Mouse (Mus musculus): ENCODE measurements at regions not wholly inside any gene's neighbourhood (a gene's known extent, or its start where the extent isn't known, plus 50 kb on each side); places are given as distances from the start of the nearest gene placed in this dataset.
A peak's percentile ranks its signal among the peaks of the same experiment; 100 is the strongest.

DNA sequence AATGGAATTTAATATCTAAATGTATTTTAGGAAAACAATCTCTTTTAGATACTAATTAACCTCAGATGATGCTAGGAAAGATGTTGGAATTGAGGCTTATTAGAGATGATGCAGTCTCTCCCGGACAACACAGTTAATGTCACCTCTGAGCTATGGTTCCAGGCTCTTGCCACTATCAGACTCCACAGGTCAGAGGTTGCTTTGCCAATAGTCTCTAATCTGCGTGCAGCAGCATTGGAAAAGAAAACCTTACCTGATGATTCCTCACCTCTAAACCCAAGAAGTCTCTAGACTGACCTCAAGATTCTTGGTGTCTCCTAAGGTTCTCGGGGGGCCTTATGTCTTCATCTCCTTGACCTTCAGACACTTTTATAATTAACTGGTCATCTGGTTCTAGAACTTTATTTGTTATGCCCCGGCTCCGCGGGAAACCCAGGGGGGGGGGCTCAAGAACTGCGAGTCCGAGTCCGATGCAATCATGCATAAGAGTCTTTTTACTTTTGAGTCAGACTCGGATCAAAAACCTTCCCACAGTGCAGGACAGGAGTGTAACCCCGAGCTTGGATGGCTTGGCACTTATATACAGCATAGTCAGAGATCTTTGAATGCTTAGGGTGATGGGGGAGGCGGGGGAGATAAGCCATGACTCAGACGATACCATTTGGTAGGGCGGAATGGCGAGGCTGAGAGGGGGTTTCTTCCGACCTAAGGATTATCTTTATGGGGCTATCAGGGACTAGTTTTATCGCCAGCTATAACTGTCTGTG, 626.9 kb downstream of the Zfp706 start:
- no peak for DNase-seq

DNA sequence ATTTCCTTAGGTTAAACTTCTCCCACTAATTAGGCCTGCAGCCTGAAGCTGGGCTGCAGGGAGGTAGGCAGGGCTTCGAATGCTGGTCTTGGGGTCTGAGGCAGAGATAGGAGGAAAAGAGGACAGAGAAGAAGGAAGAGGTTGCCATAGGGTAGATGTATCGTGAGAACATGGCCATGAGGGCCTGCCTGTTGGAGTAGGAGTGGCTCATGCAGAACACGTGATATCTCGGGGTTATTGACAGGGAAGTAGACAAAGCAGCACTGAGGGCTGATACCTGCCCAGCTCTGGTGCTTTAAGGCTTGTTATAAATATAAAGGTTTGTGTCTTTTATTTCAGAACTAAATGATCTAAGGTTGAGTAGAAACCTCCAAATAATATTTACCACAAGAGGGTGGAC, 628.9 kb downstream of the Zfp706 start:
- no peak for DNase-seq

DNA sequence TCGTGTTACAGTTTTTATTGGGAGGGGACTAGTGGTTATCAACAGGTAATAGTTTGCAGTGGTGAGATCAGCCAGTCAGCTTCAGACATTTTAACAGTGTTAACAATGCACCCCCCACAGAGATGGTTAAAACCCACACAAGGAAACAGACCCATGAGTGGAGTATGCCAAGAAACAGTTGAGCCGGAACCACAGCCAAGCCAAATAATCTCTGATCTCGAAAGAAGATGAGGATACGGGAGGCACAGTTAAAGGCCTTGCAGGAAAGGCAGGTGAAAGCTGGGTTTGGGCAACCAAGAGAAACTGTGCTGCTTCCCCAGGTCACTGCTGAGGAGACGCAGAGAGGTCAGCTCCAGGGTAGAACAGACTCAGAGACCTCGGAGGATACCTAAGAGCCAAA, 631.0 kb downstream of the Zfp706 start:
- DNase-seq: peak in 1 of 2 experiments; percentile 37

DNA sequence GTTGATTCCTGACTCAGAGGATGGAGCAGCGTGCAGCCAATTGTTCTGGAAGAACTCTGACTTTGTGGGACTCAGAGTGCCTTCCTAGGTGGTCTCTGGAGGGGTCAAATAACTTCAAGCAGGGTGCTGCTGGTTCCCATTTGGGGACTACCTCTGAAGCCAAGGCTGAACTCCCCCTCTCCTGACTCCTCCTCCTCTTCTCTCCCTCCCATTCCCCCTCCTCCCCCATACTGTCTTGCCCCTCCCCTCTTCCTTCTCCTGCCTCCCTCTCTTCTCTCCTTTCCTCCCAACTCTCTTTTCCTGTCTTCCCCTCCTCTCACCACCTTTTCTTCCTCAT, 632.1 kb downstream of the Zfp706 start:
- no peak for DNase-seq

DNA sequence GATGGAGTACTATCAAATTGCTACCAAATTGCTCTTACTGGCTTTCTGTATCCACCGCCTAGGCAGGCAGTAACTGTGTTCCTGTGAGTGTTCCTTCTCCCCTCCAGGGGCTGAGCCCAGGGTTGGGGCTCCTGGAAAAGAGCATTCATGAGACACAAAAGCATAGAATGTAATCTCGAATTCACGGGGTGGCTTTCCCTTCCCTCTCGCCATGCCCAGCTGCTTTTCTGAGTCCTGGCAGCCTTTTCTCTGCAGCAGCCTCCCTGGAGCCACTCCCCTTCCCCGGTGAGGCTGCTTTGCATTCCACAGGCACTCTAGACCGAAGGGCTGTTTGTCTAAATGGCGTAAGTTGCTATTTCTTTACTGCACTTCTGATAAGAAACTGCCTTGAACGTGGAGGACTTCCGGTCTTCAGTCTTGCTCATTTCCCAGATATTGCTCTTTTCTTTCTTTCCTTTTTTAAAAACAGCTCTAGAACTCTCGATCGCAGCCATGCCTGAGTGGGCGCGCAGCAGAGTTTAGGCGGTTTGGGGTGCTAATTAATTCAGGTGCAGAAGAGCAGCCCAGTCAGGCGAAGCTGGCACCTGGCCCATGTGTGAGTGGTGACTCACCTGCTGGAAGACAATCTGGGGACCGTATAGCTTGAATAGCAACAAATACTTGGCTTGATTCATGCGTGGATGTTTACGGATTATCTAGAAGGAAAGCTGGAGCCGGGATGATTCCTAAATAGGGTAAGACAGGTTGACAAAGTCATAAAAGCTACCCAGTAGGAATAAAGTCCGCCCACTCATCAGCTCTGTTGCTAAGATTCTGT, 632.6 kb downstream of the Zfp706 start:
- peak; percentile 79 to 80 for DNase-seq

DNA sequence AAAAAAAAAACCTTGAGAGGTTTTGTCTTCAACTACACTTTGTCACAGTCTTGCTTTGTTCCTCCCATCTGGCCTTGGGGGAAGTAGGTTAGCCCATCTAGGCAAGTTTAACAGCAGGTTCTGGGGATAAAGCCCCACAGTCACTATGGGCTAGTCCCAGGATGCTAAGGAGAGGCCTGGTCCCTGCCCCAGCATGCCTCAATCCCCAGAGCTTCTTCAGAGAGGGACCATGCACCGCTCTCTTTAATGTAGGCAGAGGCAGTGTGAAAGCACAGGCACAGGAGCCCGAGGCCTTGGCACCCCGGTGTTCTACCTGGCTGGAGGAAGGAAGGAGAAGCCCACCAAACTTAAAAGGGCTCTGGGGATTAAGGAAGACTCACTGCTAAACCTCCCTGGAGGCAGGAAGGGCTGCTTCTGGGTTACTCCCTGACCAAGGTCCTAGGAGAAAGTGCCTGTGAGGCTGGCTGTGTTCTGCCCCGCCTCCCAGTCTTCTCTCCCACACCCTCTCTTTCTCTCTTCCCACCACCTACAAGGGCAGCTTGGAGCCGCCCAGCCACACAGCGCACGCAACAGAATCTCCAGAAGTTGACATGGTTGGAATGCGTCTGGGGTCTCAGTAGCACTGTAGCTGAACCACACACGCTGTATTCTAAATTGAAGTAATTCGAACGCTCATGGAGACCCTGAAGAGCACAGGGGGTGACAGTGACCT, 633.5 kb downstream of the Zfp706 start:
- peak in 1 of 2 experiments; percentile 8 for DNase-seq

DNA sequence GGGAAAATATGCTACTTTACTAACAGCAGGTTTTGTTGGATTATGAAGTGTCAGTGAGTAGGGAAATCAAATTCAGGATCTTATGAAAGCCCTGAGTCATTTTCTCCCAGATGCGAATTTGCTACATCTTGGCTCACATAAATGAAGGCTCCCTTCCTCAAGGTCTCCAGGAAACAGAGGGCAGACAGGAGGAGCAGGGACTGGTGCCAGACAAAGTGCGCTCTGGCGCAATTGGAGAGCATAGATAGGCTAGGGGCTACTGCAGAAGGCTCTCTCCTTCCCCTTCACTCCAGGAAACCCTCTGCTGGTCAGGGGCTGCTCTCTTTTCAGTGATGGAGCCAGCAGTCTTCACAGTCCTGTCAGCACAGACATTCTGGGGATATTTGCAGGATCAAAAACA, 634.1 kb downstream of the Zfp706 start:
- peak; percentile 30 to 43 for DNase-seq

DNA sequence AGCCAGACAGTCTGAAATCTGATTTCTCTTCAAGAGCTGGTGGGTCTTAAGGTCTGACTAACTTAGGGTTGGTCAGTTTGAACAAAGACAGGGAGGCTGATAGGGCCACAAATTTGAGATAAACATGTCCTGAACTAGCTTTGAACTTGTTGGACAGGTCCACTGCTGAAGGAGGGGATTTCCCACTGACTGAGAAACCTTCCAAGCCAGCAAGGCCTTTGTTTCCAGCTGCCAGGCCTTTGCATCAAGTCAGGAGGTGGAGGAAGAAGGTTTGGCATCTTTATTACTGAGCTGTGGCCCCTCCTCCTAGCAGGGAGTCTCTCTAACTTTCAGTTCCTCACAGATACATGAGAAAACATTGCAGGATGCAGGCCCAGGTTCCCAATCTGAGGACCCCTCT, 636.2 kb downstream of the Zfp706 start:
- DNase-seq: no peak

DNA sequence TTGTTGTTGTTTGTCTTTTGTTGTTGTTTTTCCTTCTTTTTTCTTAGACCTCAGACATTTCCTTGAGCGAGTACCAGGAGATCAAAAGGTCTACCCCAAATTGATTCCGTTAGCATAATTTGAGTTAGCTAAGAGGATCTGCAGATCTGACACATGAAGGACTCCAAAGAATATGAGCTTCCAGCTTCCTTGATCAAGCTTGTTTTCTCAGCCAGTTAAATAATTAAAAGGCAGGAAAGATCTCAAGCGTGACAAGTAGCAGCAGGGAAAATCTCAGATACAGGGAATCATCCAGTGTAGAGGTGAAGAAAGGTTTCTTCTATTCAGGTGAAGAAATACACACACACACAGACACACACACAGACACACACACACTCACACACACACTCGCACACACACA, 636.7 kb downstream of the Zfp706 start:
- no peak for DNase-seq

DNA sequence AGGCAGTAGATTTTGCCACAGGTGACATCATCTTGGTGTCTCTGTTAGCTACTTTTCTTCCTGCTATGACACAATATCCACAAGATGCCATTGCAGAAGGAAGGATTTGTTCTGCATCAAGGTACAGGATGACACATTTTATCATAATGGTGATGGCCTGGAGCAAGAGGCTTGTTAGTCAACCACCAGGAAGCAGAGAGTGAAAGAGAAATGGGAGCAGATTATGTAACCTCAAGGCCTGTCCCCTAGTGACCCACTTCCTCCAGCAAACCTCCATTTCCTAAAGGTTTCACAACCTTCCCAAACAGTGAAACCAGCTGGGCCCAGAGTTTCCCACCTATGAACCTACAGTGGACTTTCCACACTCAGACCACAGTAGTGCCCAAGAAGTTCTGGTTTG, 640.3 kb downstream of the Zfp706 start:
- no peak for DNase-seq

DNA sequence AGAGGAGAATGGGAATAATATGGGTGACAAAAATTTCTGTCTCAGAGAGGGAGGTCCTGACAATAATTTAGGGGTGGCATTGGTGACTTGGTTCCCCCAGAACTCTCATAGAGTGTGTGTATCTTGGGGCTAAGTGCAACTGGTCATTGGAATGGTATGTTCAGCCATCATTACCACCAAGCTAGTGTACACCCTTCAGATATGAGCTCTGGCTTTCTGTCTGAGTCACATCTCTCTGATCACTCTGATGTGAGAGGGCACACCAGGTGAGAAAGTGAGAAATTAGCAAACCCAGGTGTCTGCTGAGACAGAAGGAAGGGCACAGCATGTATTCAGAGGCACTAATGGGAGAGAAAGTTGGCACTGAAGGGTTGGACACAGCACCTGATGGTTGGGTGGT, 642.8 kb downstream of the Zfp706 start:
- no peak for DNase-seq

DNA sequence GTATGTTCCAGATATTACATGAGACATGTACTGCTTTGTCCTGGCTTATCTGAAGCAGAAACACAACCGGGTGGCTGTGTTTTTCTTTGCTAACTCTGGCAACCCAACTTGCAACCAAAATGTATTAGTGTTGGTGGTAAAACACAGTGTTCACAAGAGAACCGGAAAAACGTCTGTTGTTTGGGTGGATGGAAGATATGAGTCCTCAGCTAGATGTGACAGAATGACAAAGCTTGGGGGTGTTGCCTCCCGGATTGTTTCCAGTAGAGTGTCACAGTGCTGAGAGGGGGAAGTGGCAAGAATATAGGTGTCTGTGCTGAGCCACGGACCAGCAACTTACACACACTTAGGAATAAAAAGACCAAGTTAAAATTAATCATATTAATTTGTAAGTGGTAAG, 643.5 kb downstream of the Zfp706 start:
- no peak for DNase-seq

DNA sequence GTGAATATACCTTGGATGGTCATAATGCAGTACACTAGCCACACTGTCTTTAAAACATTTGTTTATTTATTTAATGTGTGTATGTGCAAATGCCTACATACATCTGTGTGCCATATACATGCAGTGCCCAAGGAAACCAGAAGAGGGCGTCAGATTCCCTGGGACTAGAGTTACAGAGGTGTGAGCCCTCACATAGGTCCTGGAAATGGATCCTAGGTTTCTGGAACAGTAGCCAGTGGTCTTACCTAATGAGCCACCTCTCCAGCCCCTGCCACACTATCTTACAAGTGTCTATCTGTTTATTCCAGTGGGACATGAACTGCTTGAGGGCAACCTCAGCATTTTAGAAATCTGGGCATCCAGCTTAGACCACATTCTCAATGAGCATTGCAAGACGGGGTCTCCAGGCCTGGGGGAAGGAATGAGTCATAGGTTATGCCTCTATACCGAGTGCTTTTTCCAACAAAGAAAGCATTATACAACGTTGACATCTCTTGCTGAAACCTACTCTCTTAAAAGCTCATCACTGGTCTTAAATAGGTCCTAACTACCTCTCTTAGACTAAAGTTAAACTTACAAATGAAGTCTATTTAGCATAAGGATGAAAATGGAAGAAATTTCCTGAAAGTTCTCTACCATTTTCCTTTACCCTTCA, 644.5 kb downstream of the Zfp706 start:
- no peak for DNase-seq

DNA sequence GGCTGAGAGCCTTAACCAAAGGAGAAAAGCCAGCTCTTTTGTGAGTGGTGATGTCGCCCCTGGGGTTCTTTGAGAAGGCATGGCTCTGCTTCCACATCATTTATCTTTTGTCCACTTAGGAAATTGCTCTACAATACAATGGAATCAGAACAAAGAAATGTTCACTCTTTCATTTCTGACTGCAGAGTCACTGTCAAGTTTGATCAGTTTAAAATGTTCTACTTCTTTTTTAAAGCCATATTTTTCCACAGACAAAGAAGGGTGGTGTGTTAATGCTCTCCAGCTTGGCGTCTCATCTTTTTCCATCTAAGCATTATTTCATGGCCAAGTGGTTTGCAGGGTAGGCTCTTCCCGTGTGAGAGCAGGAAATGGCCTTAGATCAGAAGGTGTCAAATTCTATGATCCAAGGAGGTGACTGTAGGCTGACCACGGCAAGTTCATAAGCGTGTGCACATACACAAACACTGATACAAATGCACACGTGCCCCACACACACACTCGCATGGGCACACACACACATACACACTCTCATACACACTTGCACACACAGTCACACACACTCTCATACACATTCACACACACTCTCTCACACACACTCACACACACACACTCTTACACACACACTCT, 645.9 kb downstream of the Zfp706 start:
- no peak for DNase-seq

DNA sequence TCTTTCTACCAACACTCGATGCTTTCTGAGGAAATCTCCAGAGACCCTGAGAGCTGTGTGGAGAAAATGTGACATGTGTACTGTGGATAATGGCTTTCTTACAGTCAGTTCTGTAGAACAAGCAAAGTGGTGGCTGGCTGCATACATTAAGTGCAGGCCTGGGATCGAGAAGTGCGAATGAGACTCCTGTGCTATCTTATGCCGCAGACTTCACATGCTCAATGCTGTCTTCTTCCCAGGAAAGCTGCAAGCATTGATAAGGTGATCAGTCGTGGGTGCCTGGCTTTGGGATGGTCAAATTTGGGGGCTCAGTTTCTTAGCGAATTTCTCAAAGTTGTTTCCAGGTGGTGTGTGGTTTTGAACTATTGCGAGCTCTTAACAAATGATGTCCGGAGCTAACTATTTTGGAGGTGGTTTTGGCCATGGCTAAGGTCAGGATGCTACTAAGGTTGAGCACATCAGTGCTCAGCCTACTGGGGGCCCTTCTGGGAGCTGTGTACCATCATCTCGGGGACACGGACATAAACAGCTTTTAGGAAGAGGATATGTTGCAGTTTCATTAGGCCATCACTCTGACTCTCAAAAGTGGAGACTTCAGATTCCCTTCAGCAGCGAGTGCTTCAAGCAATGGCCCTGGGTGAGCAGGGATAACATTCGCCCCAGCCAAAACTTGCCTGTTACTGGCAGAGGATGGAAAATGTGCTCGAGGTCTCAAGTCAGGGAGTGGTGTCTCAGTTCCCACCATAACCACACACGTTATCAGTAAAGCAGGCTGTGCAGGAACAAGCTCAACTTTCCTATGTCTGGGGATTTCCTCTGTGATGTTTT, 646.7 kb downstream of the Zfp706 start:
- DNase-seq: no peak

DNA sequence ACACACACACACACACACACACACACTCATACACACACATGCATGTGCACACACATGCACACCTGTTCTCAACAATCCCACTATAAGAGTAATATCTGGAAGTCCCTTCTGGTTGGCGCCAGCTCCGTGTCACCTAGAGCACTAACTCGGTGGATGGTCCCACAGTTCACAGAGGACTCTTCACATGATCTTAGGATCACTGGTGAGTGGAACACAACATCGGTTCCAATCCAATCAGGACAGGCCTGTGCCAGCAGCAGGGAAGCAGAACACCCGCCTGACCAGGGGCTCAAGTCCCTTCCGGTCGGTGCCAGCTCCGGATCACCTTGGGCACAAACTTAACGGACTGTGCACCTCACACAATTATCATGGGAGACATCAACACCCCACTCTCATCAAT, 651.7 kb downstream of the Zfp706 start:
- no peak for DNase-seq

DNA sequence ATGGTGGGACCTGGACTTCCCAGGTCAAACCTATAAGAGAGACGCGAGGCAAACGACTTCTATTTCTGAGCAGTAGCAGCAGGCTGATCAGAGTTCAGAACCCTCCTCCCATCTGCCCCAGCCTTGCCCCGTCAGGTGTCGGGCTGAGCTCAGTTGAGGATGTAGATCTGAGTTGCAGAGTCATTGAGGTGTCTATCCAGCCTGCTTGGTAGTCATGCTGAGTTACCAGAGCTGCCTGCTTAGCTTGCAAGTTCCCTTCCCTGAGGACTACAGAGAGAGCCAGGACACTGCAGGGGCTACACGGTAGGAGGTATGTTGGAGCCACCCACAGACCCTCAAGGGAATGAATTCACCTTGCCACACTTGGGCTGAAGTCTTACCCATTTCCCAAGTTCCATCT, 653.0 kb downstream of the Zfp706 start:
- DNase-seq: no peak

DNA sequence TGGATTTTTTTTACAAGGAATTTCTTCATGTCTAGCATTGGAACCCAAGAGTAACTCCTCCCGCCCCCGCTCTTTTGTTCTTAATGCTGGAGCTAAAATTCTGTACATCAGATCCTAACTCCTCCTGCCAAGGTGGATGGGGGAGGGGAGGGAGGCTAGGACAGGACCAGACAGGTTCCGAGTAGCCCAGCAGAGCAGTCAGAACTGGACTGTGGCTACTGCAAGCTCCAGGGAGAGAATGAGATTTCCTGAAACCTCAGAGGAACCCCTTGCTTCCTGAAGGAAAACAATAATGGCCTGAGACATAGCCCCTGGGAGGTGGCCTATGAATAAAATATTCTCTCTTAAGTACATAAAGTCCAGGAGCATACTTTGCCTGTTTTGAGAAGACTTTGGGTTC, 653.8 kb downstream of the Zfp706 start:
- DNase-seq: no peak

DNA sequence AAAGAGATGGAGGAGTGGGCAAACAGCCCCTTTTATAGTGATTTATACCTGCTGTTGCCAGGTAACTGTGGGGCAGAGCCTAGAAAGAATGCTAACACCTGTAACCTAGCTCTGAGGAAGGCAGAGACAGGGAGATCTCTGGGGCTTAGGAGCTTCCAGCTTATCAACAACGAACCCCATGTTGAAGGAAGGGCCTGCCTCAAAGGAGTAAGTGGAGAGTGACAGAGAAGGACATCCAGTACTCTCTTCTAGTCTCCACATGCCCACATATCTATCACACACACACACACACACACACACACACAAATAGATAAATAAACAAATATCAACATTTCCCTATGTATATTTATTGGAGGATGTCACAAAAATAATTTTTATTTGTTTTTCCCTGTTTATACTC, 654.6 kb downstream of the Zfp706 start:
- no peak for DNase-seq

DNA sequence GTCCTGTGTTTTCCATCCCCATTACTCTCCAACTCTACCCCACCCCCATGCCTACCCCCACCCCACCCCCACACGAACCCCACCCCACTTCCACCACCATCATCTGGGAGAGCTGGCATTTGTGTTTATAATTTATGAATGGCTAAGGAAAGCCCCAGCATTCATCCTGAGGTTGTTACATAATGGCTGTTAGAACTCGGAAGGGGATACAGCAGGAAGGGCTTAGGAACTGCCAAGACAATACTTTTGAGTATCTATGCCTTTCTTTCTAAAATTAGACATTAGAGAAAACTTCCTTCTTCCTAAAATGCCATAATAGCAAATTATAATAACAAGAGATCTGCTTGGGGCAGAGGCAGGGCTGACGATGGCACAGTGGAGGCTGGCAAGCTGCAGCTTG, 655.9 kb downstream of the Zfp706 start:
- no peak for DNase-seq

DNA sequence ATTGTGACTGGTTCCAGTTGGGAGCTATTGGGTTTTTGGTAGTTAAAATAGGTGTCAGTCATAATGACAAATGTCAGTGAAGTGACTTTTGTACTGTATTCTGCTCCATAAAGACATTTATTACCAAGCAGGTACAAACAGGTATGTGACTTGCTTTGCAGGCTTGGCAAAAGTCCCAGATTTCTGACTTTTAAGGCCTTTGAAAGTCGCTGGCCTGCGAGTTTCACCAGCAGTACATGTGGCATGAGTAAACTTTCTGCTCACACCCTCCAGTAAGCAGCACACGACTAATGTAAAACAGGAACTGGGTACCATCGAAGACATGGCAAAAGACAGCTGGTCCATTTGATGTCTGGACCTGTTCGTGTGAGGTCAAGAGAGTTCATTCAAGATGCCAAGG, 659.2 kb downstream of the Zfp706 start:
- DNase-seq: no peak

DNA sequence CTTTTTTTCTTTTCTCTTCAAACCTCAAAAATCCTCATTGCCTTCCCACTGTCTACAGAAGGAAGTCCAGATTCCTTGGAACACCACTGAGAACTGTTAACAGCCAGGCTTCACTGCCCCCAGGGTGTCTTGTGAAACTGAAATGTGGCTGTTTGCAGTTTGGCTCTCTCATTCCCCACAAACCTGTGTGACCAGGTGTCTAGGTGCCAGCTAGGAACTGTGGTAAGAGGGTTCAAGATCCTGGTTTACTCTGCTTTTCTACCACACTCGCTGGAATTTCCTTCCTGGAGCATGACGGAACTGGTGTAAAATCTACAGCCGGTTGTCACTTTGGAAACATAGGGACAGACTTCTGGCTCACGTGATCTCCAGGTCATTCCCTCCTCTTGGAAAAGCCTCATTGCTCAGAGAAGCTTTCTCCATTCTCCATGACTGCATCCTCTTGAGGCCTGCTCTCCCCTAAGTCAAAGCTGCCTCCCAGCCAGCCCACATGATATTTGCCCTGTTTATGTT, 660.2 kb downstream of the Zfp706 start:
- no peak for DNase-seq
